Mouse (Mus musculus): ENCODE results near the gene Defb35.
"Not testable (repeated sequence)": the region's sequence is repeated elsewhere in the genome, so short reads cannot be mapped to it uniquely, and the experiment has no call there.

The Defb35 gene

GRCm38 (mm10) chr8:21938052-21938451 lies at the start of gene Defb35:
Gene Defb35 (plus strand): TSS chr8:21938352.
- DNase-seq (ENCODE audit: low read depth) = not testable (repeated sequence)

DNA sequence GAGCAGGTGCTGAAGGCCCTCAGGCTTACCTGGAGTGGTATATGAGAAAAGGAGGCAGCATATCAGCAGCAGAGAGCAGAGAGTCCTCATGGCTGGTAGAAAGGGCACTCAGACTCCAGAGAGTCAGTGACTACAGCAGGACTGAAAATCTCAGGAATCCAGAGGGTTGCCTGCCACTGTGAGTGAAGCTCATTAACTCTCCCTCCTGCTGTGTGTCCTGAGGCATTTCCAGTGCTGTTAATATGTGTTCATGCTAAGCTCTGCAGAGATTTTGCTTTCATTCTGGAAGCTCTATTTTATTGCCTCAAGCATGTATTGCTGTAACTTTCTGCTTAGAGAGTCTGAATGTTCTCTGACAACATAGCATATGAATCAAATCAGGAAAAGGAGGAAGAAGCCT lies 31.9 kb upstream of the Defb35 start, which contains the start of gene Defb11:
TSS of gene Defb11 (minus strand) at position 123 of the 400 bp plus-strand sequence.
- not testable (repeated sequence) for DNase-seq (ENCODE audit: low read depth)

DNA sequence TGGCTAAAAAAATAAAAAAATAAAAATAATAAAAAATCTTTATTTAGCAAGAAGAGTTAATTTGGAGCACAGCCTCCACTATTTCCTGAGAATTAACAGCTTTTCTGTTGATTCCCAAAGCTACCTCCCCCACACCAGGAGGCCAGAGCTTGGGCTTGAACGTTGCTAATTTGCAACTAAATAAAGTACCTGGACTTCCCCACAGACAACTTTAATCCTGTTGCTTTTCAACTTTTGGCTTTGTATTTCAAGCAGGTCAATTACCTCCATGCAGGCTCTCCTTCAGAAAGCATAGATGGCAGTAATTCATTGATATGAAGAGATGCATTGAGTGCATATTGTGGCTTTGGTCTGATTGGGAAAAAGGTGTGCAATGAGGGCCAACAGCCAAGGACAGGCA lies 26.2 kb upstream of the Defb35 start:
- no peak for DNase-seq (ENCODE audit: low read depth)

DNA sequence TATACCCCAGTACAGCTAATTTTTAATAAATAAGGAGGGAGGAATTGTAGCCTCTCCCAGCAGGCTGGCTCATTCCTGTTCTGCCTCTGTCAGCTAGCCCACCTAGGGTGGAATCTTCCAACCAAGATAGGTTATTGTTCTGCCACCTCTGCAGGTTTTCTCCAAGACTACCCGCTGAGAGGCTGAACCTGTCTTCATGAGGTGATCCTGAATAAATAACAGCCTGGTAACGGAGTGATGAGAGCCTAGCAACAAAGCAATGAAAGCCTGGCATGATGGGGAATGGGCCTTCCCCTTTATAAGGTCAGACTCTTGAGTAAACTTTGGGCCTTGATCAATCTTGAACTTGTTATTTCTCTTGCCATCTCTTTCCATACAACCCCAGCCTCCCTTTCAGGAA lies 25.6 kb upstream of the Defb35 start:
- no peak for DNase-seq (ENCODE audit: low read depth)

- no peak for DNase-seq (ENCODE audit: low read depth)
Measured at GRCm38 (mm10) chr8:21915625-21916024, 22.5 kb upstream of the Defb35 start.

DNA sequence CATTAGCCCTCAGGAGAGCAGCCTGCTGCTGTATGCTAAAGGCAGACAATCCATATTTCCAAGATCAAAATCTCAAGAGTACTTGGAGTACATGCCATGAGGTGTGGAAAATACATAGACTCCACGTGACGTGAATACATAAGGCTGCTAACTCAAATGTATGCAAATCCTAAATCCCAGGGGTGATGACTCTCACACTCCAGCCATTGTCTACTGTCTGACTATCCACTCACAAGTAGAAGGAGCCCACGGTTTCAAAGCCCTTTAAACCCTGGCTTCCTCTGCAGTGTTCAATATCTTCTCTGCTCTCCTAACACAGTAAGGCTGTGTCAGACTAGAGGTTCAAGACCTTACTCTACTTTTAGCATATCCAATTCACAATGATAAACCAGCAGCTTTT lies 7.4 kb upstream of the Defb35 start:
- DNase-seq (ENCODE audit: low read depth) = not testable (repeated sequence)

DNA sequence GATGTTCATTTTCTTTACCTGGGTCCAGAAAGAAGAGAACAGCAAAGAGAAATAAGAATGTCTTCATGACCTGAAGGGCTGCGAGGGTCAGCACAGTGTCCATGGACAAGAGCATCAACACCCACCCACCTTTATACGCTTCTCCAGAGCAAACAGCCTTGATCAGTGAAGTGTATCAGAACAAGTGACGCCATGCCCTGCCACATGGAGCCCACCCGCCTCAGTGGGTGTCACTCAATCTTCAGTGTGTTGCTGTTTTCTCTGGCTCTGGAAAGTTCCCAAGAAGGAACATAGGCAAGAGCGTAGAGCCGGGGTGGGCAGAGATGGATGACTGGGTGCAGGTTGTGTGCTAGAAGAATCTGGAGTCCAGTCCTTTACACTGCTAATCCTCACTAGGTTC lies 5.5 kb upstream of the Defb35 start, which contains the start of gene Defb15:
TSS of gene Defb15 (minus strand) at position 101 of the 400 bp plus-strand sequence.
- no peak for DNase-seq (ENCODE audit: low read depth)

- no peak for DNase-seq (ENCODE audit: low read depth)
Measured at GRCm38 (mm10) chr8:21946462-21946861, 8.3 kb downstream of the Defb35 start, which contains the start of gene Defb13. Gene Defb13 (plus strand): TSS chr8:21946762.

DNA sequence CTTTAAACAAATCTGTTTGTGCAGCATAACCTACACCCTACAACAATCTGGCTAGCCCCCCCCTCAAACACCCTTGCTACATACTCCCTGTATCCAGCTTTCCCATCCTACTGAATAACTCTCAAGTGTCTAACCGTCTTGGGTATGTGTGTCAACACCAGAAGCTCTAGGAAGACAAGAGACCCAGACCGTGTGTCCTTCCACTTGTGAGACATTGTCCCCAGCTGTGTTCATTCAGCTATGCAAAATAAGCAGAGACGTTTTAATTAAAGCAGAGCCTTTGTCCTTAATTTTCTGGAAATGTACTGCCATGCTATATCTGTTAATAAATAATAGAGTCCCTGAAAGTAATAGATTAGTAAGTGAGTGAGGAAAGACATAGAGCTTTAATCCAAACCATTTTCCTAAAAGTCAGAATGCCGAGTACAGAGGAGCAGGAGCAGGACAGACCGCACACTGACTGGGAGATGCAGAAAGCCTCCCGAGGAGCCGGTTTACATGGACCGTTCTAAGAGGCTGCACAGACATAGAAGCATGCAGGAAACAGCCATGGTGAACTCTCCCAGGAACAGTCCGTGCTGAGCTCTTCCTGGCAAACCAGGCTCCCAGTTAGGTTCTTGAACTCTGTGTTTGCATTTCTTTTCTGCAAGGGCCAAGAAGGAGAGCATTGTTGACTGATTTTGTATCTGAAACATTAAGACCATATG lies 9.3 kb downstream of the Defb35 start:
- no peak for DNase-seq (ENCODE audit: low read depth)

- DNase-seq (ENCODE audit: low read depth) = peak; percentile 68
Measured at GRCm38 (mm10) chr8:21955321-21955720, 17.2 kb downstream of the Defb35 start.

GRCm38 (mm10) chr8:21956336-21956735 lies 18.2 kb downstream of the Defb35 start:
- DNase-seq (ENCODE audit: low read depth) = no peak

DNA sequence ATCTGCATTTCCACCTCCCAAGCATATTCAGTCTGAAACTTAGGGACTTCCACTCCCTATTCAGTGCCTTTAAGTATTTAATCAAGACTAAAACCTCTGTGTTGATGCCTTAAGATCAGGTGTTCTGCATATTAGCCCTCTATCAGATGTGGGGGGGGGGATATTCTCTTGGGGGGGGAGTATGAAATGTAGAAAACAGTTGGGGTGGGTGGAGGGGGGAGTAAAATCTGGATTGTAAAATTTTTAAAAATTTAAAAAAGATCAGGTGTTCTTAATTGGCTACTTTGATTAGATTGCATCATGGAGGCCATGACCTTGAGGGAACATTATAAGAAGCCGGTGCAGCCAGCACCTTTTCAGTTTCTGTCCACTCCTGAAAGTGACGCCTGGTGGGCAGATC lies 20.3 kb downstream of the Defb35 start, which contains the start of gene Fam90a1a:
TSS of gene Fam90a1a (plus strand) at position 301 of the 400 bp plus-strand sequence.
- no peak for DNase-seq (ENCODE audit: low read depth)

GRCm38 (mm10) chr8:21966646-21967045 lies 28.5 kb downstream of the Defb35 start:
- no peak for DNase-seq (ENCODE audit: low read depth)

DNA sequence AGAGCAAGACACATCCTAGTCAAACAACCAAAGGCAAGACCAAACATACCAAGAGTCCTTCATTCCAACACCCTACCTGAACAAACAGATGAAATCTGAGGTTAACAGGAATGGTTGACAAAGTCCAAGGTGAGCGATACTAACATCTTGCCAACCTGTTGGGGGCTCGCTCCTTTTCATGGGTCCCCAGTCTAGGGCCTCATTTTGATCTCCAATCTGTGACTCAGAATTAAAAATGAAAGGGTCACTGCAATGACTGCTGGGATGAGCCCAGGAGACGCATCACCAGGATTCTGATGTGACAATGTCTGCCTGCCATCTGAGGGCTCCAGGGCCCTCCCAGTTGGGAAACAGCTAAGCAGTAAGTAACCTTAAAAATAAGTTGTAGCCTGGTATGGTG lies 31.3 kb downstream of the Defb35 start, which contains the start of gene Ccdc70:
TSS of gene Ccdc70 (plus strand) at position 301 of the 400 bp plus-strand sequence.
- no peak for DNase-seq (ENCODE audit: low read depth)

DNA sequence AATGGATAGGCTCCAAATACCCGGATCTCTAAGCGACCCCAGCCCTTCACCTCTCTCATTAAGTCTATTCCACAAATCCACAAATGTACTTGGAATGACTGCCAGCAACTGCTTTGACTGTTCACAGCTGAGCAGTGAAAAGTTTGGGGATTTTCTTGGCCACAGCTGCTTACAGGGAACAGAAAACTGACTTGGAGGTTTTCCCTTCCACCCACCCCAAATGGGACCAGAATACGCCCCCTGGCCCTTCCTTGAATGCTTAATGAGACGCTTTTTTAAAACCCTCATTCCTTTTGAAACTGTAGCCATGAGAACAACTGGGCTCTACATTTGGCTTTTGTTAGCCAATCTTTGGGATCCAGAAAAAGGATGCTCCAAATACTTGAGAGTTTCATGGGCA lies 40.0 kb downstream of the Defb35 start:
- DNase-seq (ENCODE audit: low read depth) = no peak

- DNase-seq (ENCODE audit: low read depth) = peak; percentile 7
Measured at GRCm38 (mm10) chr8:21981664-21982337, 43.6 kb downstream of the Defb35 start.

Measured in 416B (cell line).